Mouse (Mus musculus): ENCODE results near the gene Sly.
"Not testable (repeated sequence)": the region's sequence is repeated elsewhere in the genome, so short reads cannot be mapped to it uniquely, and the experiment has no call there.

Sly gene

GRCm38 (mm10) chrY:57186888-57187287 lies at the start of gene Sly:
Sly (plus strand) TSS chrY:57187188.
- not testable (repeated sequence) for DNase-seq

Data from thymus, postnatal 14 days (tissue).